Mouse (Mus musculus): ENCODE data around the gene Impdh2. TPM values are rescaled to one million over a fixed set of nuclear protein-coding genes. Genes with fewer than 3 reads are reported as not detected.
A peak's percentile ranks its signal among the peaks of the same experiment; 100 is the strongest.

Gene Impdh2
- total RNA-seq (2021), result 10 to 100 TPM; 64.3 to 68.3 TPM

GRCm38 (mm10) chr9:108560227-108560841, at the start of gene Impdh2:
TSS of gene Impdh2 (plus strand) at chr9:108560286.
- intact Hi-C loops (cut with DNase I), result no loop called here
- peak; percentile 95 to 97 for DNase-seq (ENCODE audit: extremely low spot score in 1 of 2, low spot score in 2 of 2)

- DNase-seq (ENCODE audit: extremely low spot score in 1 of 2, low spot score in 2 of 2), result peak; percentile 94 to 96
- intact Hi-C loops (cut with DNase I), result loop anchor here (5.0 kb wide), 1 partner anchor 41 kb away; no protein-coding TSS in a partner anchor
Measured at GRCm38 (mm10) chr9:108516380-108517251, 43.5 kb upstream of the Impdh2 start, which contains the start of gene Qrich1. TSS of gene Qrich1 (plus strand) at chr9:108516806.

- intact Hi-C loops (cut with DNase I), result loop anchor here (5.0 kb wide), 1 partner anchor 40 kb away; no protein-coding TSS in a partner anchor
- DNase-seq (ENCODE audit: extremely low spot score in 1 of 2, low spot score in 2 of 2), result peak; percentile 80 to 94
Measured at GRCm38 (mm10) chr9:108517253-108517930, 42.7 kb upstream of the Impdh2 start.

GRCm38 (mm10) chr9:108517931-108518332, 42.2 kb upstream of the Impdh2 start:
- intact Hi-C loops (cut with DNase I), result loop anchor here (5.0 kb wide), 1 partner anchor 39 kb away; no protein-coding TSS in a partner anchor
- DNase-seq (ENCODE audit: extremely low spot score in 1 of 2, low spot score in 2 of 2), result peak; percentile 26 to 41

- intact Hi-C loops (cut with DNase I), result no loop called here
- no peak for DNase-seq (ENCODE audit: extremely low spot score in 1 of 2, low spot score in 2 of 2)
Measured at GRCm38 (mm10) chr9:108521604-108522003, 38.5 kb upstream of the Impdh2 start.

GRCm38 (mm10) chr9:108523341-108523740, 36.7 kb upstream of the Impdh2 start:
- intact Hi-C loops (cut with DNase I), result no loop called here
- DNase-seq (ENCODE audit: extremely low spot score in 1 of 2, low spot score in 2 of 2), result no peak

GRCm38 (mm10) chr9:108525400-108525799, 34.7 kb upstream of the Impdh2 start:
- intact Hi-C loops (cut with DNase I), result no loop called here
- DNase-seq (ENCODE audit: extremely low spot score in 1 of 2, low spot score in 2 of 2), result no peak

- intact Hi-C loops (cut with DNase I), result loop anchor here (10.0 kb wide), 1 partner anchor 166 kb away; no protein-coding TSS in a partner anchor
- no peak for DNase-seq (ENCODE audit: extremely low spot score in 1 of 2, low spot score in 2 of 2)
Measured at GRCm38 (mm10) chr9:108530954-108531353, 29.1 kb upstream of the Impdh2 start.

GRCm38 (mm10) chr9:108531496-108531895, 28.6 kb upstream of the Impdh2 start:
- intact Hi-C loops (cut with DNase I), result loop anchor here (10.0 kb wide), 1 partner anchor 167 kb away; no protein-coding TSS in a partner anchor
- DNase-seq (ENCODE audit: extremely low spot score in 1 of 2, low spot score in 2 of 2), result no peak

GRCm38 (mm10) chr9:108540846-108541245, 19.2 kb upstream of the Impdh2 start:
- intact Hi-C loops (cut with DNase I), result no loop called here
- DNase-seq (ENCODE audit: extremely low spot score in 1 of 2, low spot score in 2 of 2), result no peak

- no peak for DNase-seq (ENCODE audit: extremely low spot score in 1 of 2, low spot score in 2 of 2)
- intact Hi-C loops (cut with DNase I), result no loop called here
Measured at GRCm38 (mm10) chr9:108545986-108546385, 14.1 kb upstream of the Impdh2 start.

GRCm38 (mm10) chr9:108546875-108547274, 13.2 kb upstream of the Impdh2 start:
- intact Hi-C loops (cut with DNase I), result no loop called here
- no peak for DNase-seq (ENCODE audit: extremely low spot score in 1 of 2, low spot score in 2 of 2)

GRCm38 (mm10) chr9:108559169-108559568, 917 bp upstream of the Impdh2 start:
- intact Hi-C loops (cut with DNase I), result loop anchor here (1.0 to 5.0 kb wide), 2 partner anchors 24 to 42 kb away; partner anchors contain the start of gene Qrich1
- no peak for DNase-seq (ENCODE audit: extremely low spot score in 1 of 2, low spot score in 2 of 2)

- DNase-seq (ENCODE audit: extremely low spot score in 1 of 2, low spot score in 2 of 2), result no peak
- intact Hi-C loops (cut with DNase I), result no loop called here
Measured at GRCm38 (mm10) chr9:108563671-108564070, 3.6 kb downstream of the Impdh2 start.

GRCm38 (mm10) chr9:108564131-108564530, 4.0 kb downstream of the Impdh2 start:
- DNase-seq (ENCODE audit: extremely low spot score in 1 of 2, low spot score in 2 of 2), result no peak
- intact Hi-C loops (cut with DNase I), result no loop called here

GRCm38 (mm10) chr9:108565881-108566814, 6.1 kb downstream of the Impdh2 start:
- DNase-seq (ENCODE audit: extremely low spot score in 1 of 2, low spot score in 2 of 2), result no peak
- intact Hi-C loops (cut with DNase I), result no loop called here

- intact Hi-C loops (cut with DNase I), result no loop called here
- DNase-seq (ENCODE audit: extremely low spot score in 1 of 2, low spot score in 2 of 2), result peak; percentile 94 to 98
Measured at GRCm38 (mm10) chr9:108566815-108567776, 7.0 kb downstream of the Impdh2 start, which contains the start of gene Ndufaf3. TSS of gene Ndufaf3 (minus strand) at chr9:108567434.
